26 mouse cellular contexts compared by ENCODE assay signal in genomic region chr6:91243395-91243794, GRCm38 (mm10). TPM values are rescaled to one million over a fixed set of nuclear protein-coding genes. Genes with fewer than 3 reads are reported as not detected.
DNase-seq lines count a peak whose midpoint lies in the region; TF ChIP-seq lines count a peak whose summit lies in the region.
"Had no signal": no experiment of that assay in that cellular context is flagged by ENCODE, and none has a peak within 500 bp of the region (broad histone marks: within the 10 kb centered on the region; RNA-seq: fewer than 3 reads in every experiment).

No protein-coding gene starts in this region.

- TF ChIP-seq POLR2A in kidney, adult 2 months (IDR thresholded peaks at IDR 0.05; ENCODE audit: low read depth, low read length), result no peak

- H3K27ac ChIP-seq in kidney, adult 2 months (ENCODE audit: insufficient read depth, low read depth, low read length), result no peak overlapping the region
- H3K27ac ChIP-seq: embryonic facial prominence, embryonic 12.5 days; forebrain, embryonic 15.5 days; heart, embryonic 15.5 days; hindbrain, embryonic 12.5 days; limb, embryonic 12.5 days; liver, embryonic 15.5 days; neural tube, embryonic 15.5 days had no signal

- H3K36me3 ChIP-seq in kidney, adult 2 months (ENCODE audit: control insufficient read depth, insufficient read depth, low read length), result no peaks in the 10 kb centered on the region
- H3K36me3 ChIP-seq: forebrain, embryonic 15.5 days; heart, embryonic 15.5 days; hindbrain, embryonic 12.5 days; liver, embryonic 15.5 days; neural tube, embryonic 15.5 days had no signal

- peak; percentile 35 for DNase-seq in layer of hippocampus, adult 11-12 months (ENCODE audit: low spot score)
- DNase-seq in layer of hippocampus, postnatal 36 days, result no peak
- DNase-seq in right cerebral cortex, adult 2 months (ENCODE audit: low spot score in 2 of 2), result peak; percentile 62 to 67
- no peak for DNase-seq in right cerebral cortex, postnatal 10 days (ENCODE audit: low spot score in 2 of 2)
- DNase-seq in left cerebral cortex, postnatal 25 days (ENCODE audit: low spot score in 2 of 2), result peak; percentile 52 to 92
- DNase-seq in spleen, adult 12 weeks (ENCODE audit: low spot score), result no peak
- DNase-seq in kidney, adult 2 months, result no peak
- DNase-seq: adrenal gland, postnatal 10 days; cerebellum, adult 11 months; cerebellum, adult 9-10 months; embryo, embryonic 11 days; gastrocnemius, postnatal 14 days; kidney, adult 9 months; kidney, postnatal 10 days; lung, embryonic 14.5 days; lung, postnatal 14 days; midbrain, embryonic 14.5 days had no signal

- 87% methylated on average over 6 of the region's 6 CpGs for WGBS in kidney, adult 2 months

- no peak overlapping the region for H3K4me3 ChIP-seq in kidney, adult 2 months (ENCODE audit: insufficient read depth, low read depth, low read length)
- H3K4me3 ChIP-seq: embryonic facial prominence, embryonic 12.5 days; forebrain, embryonic 15.5 days; heart, embryonic 15.5 days; hindbrain, embryonic 12.5 days; limb, embryonic 12.5 days; liver, embryonic 15.5 days; neural tube, embryonic 15.5 days had no signal

- H3K27me3 ChIP-seq in kidney, adult 2 months (replicated peaks; ENCODE audit: control insufficient read depth, insufficient read depth, low read length), result no peaks in the 10 kb centered on the region
- H3K27me3 ChIP-seq: embryonic facial prominence, embryonic 12.5 days; forebrain, embryonic 15.5 days; hindbrain, embryonic 12.5 days; neural tube, embryonic 15.5 days; Patski had no signal

- no peak for TF ChIP-seq CTCF in kidney, adult 2 months (conservative IDR thresholded peaks at IDR 0.05; ENCODE audit: insufficient read depth, insufficient read length, low read depth, low read length)

- no peaks in the 10 kb centered on the region for H3K4me1 ChIP-seq in kidney, adult 2 months (ENCODE audit: control insufficient read depth, insufficient read depth, low read length)
- H3K4me1 ChIP-seq: forebrain, embryonic 15.5 days; liver, embryonic 15.5 days had no signal

- intact Hi-C loops in left cerebral cortex, postnatal 25 days (cut with DNase I), result no loop called here

RNA-seq across cellular contexts. Expression of gene Fbln2, which starts 31.1 kb away (rescaled TPM):
- total RNA-seq in layer of hippocampus, postnatal 36 days (2021), result 10 to 100 TPM in 1 of 2 experiments, 1 to 10 TPM in 1; 9.3 to 10.3 TPM
- 1 to 10 TPM; 3.9 to 6.5 TPM for total RNA-seq in left cerebral cortex, postnatal 25 days (2021)
- polyA plus RNA-seq in kidney, adult 2 months (2012; rRNA removed), result 12.6 and 18.0 TPM in 2 replicates
- total RNA-seq: granulocyte monocyte progenitor cell, adult 5-6 weeks had no signal

Comparison
In these comparisons a context has a peak if more than half of its experiments do, and no peak if none do; other contexts are left out.
1. DNase-seq: peak in layer of hippocampus, adult 11-12 months (single experiment), right cerebral cortex, adult 2 months (2 of 2) and left cerebral cortex, postnatal 25 days (2 of 2); none in layer of hippocampus, postnatal 36 days (0 of 2), right cerebral cortex, postnatal 10 days (0 of 2), spleen, adult 12 weeks (single experiment) and kidney, adult 2 months (single experiment).